Mouse (Mus musculus) c-Kit-positive CD71-negative TER-119-negative erythroid progenitor cells, embryonic 14.5 days (primary cell): ENCODE data around the gene Cym.

ENCODE experiments used
- DNase-seq: peaks from one replicate; pipeline ENCODE4 v3.0.0-alpha.2; 2013; ENCODE audit warnings: low read depth

Gene Cym

DNA sequence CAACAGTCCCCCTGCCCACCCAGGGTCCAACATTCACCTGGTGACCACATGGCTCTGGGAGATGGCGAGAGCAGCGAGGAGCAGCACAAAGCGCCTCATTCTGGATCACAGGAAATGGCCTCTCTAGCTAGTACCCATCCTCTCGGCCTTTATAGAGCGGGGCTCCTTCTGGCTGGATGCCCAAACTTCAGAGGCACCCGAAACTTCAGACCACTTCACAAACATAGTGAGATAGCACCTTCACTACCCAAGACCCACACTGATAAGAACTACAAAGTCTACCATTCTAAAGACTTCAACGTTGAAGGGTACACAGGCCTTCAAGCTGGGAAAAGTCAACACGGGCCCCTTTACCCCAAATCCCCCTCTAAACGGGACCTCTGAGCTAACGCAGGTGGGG lies at the start of gene Cym:
Cym (minus strand) TSS at position 125 of the 400 bp plus-strand sequence.
- DNase-seq: no peak

GRCm38 (mm10) chr3:107266814-107267345 lies 45.3 kb upstream of the Cym start:
- DNase-seq: no peak

DNA sequence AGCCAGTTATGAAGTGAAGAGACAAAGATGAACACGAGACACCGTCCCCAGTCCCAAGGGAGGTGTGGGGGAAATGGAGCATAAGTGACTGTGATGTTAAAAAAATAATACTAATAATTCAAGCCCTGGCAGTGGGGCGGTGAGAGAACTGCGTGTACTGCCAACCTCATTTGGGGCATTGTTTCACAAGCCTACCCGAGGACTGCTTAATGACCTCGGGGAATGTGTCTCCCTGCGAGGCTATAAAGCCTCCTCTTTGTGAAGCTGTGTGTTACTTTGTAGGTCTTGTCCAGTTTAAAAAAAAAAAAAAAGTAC lies 40.3 kb upstream of the Cym start:
- no peak for DNase-seq

- no peak for DNase-seq
Observed at GRCm38 (mm10) chr3:107260956-107261850, 39.7 kb upstream of the Cym start.

GRCm38 (mm10) chr3:107257924-107258323 lies 36.4 kb upstream of the Cym start:
- no peak for DNase-seq

DNA sequence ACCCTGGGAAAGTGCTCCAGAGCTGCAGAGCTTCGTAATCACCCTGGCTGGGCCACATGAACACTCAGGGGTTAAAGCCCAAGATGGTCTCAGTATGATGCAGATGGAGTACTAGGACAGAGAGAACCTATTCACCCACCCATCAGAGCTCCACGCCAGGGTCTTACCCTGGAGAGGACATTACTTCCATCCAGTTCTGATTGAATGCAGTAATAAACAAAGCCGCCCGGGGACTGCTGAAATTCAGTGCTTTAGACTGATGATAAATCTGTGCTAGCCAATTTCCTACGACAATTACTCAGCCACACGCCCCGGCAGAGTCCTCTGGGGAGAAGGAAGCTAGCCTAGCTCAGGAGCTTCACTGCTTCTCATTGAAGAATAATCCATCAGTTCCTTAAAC lies 35.2 kb upstream of the Cym start:
- DNase-seq: no peak

DNA sequence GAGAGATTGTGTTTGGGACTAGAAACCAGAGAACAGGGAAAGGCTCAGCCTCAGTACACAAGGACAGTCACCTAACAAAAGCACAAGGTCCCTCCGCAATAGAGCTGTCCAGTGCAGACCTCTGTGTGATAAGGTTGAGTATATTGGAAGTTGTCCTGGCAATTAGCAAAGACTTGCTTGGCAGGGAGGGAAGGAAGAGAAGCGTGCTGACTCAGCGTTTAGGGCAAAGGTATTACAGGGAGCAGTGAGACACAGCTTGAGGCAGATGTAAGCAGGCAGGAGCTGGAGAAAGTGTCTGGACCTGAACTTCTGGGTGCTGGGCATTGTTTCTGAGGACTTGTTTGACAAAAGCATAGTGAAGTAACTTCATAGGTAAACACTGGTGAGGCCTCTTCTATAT lies 34.5 kb upstream of the Cym start:
- DNase-seq: no peak

- no peak for DNase-seq
Observed at GRCm38 (mm10) chr3:107253925-107254324, 32.4 kb upstream of the Cym start.

DNA sequence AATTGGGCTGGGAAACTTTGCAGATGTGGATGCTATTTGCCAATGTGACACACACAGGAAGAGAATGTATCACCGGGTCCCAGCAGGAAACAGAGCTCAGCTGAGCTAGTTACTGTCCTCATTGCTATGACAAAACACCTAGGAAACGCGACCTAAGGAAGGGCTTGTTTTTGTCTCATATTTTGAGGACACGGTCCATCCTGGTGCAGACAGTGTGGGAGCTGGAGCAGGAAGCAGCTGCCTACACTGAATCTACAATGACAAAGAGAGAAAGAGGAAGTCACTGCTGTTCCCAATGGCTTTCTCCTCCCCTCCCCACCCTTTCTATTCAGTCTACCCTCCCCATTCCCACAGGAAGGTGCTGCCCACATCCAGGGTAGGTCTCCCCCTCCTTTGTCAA lies 30.5 kb upstream of the Cym start:
- no peak for DNase-seq

DNA sequence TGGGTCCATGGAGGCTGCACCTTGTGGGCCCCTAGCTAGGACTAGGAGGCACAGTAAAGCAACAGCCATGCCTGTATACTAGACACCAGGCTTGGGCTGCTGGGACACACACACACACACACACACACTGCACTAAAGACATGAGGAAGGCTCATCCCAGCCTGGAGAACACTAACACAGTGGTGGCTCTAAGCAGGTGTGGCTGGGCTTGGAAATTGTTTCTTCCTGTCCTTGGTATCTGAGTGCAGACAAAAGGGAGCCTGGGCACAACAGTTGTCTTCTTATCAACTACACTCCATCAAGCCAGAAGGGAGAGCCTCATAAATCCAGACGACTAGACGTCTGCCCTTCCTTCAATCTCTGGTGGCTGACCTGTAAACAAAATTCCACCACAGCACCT lies 28.8 kb upstream of the Cym start:
- no peak for DNase-seq

DNA sequence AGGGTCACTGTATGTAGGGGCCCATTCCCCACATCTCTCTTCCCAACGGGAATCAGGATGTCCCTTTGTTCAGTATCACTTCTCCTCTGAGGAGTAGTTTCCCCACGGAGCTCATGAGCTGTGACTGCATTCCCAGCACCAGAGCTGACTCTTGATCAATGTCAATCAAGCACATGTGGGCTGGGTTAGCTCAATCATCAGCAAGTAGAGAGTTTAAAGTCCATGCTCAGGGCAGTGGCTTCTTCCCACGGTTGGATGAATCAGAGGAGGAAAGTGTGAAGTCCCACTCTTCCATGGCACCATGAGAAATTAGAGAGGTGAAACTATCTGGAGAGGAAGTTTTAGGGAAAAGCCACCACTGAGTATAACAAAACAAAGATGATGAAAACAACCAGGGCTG lies 27.5 kb upstream of the Cym start:
- DNase-seq: no peak

DNA sequence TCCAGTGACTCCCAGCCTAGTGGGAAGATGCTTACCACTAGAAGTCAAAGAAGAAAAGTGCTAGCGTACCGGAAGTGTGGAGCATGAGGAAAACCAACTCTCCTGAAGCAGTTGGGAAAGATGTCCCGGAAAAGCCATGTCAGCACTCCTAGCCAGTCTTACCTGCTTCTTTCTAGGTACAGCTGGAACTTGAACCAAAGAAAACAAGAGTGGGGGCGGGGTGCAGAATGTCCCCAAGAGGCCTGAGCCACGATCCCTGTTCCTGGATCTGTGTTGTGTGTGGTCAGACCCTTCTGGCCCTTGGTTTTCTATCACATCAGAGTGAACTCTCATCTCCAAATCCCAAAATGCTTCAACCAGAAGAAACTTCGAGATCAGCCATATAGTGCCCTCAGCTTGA lies 25.3 kb upstream of the Cym start:
- no peak for DNase-seq

DNA sequence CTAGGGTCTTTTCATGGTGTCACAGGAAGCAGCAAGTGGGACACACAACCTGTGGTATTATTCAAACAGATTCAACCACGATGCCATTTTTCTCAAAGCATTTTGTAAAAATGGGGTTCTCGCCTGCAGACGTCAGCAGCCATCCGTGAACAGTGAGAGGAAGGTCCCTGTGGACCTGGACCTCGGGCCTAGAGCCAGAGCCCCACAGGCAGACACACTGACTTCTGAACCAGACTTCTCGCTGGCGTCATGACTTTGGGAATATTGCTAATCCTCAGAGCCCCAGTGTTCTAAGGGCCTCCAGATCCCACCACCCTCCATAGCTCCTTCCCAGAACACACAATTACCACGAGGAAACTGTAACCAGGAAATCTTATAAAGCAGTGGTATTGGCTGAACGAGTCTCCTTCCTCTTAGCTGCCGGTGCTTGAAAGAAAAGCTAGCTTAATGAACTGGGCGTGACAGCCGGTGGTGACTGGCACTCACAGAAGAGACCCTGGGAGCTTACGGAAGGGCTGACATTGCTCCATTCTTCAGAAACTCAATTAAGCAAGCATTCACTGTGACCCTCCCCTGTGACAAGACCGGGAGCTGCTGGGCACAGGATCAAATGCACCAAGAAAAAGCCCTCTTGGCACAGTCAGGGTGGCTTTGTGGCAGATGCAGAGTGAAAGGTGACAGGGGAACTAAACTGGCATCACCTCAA lies 20.0 kb upstream of the Cym start:
- DNase-seq: no peak

GRCm38 (mm10) chr3:107239607-107240006 lies 18.1 kb upstream of the Cym start, which contains the start of gene Prok1:
TSS of gene Prok1 (minus strand) at chr3:107239707.
- DNase-seq: no peak

- DNase-seq: no peak
Observed at GRCm38 (mm10) chr3:107238471-107238980, 17.0 kb upstream of the Cym start.

DNA sequence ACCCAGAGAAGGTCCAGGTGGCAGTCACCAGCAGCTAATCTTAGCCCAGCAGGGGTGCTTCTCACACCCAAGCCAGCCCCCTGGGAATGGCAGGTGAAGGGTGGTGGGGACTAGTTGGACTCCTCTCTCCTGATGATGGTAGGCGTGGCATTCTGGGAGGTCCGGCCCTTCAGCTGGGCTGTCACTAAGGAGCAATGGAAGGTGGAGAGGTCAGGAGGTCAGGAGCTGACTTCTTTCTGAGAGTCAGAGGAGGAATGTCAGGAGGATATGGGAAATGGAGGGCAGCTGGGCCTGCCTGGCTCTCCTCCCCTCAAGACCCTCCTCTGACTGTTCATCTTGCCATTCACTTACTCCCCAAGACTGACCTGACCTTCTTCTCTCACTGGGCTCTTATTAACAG lies 16.5 kb upstream of the Cym start:
- DNase-seq: no peak

DNA sequence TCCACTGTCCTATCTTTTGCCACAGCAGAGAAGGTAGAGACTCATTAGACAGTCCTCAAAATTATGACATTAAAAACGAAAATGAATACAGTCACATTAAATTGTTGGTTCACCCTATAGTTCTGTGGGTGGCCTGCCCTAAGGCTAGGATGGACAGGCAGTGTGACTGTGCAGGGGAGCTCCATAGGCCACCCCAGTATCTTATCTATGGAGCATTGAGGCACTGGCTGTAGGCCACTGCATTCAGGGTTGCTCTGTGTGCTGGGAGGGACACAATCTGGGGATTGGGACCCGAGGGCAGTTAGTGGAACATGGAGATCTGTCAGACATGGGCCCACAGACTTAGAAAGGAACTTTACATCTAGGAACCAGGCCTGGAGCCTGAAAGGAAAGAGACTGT lies 12.4 kb upstream of the Cym start:
- DNase-seq: no peak

GRCm38 (mm10) chr3:107233351-107233813 lies 11.8 kb upstream of the Cym start:
- DNase-seq: peak; percentile 95

- no peak for DNase-seq
Observed at GRCm38 (mm10) chr3:107231202-107231601, 9.7 kb upstream of the Cym start.

DNA sequence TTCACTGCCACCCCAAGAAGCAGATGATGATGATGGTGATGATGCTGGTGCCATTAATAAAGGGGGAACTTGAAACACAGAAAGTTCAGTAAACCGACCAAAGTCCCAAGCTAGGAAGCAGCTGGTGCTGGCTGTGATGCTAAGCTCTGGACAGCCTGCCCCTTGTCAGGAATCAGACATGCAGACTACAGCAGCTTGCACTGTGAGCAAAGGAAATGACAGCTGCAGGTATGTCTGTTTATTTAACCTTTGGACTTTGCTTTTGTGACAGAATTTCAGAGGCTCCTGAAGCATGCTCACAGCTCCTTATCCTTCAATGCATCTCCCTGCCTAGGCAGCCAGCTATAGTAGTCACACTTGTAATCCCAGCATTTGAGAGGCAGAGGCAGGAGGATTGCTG lies 9.0 kb upstream of the Cym start, which contains the start of gene A630076J17Rik:
A630076J17Rik (plus strand) TSS at position 88 of the 400 bp plus-strand sequence.
- no peak for DNase-seq

DNA sequence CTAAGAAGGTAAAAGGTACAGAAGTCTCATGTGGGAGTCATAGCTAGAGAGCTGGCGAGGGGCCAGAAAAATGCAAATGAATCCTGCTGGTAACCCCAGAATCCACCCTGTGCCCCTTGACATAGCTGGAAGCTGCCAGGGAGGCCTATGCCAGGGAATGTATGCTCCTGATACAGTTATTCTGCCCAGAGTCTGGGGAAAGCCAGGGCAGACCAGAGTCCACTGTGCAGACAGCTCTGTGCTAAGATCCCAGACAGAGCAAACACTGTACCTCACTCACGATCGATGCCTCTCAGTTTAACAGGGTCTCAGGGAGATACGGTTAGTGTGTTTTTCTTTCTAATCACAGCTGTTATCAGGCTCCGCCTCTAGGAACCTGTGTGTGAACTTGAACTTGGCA lies 8.3 kb upstream of the Cym start:
- DNase-seq: no peak

DNA sequence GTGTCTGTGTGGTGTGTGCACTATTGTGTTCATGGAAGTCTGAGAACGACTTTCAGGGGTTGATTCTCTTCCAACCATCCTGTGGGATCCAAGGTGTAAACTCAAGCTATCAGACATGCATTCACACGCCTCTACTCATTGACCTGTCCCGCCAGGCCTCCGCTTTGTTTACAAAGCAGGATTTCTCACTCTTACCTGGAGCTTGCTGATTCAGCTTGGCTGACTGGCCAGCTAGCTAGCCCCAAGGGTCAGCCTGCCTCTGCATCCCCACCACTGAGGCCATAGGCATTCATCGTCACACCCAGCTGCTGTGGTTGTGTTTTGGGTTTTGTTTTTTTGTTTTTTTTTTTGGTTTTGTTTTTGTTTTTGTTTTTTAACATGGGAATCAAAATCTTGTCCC lies 7.7 kb upstream of the Cym start:
- DNase-seq: no peak

- no peak for DNase-seq
Observed at GRCm38 (mm10) chr3:107225820-107226219, 4.3 kb upstream of the Cym start.
